Mouse (Mus musculus) right cerebral cortex, adult 18-20 months (tissue): ENCODE measurements around the gene Golga3.

Source experiments
- DNase-seq: peaks from one replicate; pipeline ENCODE4 v3.0.0; 2022; ENCODE audit warnings: mixed read lengths

Gene Golga3

GRCm38 (mm10) chr5:110232346-110232745, 55.8 kb downstream of the Golga3 start:
- DNase-seq, result no peak

GRCm38 (mm10) chr5:110244091-110244490, 67.6 kb downstream of the Golga3 start:
- DNase-seq, result no peak

GRCm38 (mm10) chr5:110266941-110267340, 90.4 kb downstream of the Golga3 start:
- no peak for DNase-seq

GRCm38 (mm10) chr5:110269141-110270101, 92.9 kb downstream of the Golga3 start, which contains the start of gene Pgam5:
TSS of gene Pgam5 (minus strand) at chr5:110269913.
- peak; percentile 88 for DNase-seq

- DNase-seq, result no peak
Observed at GRCm38 (mm10) chr5:110270242-110270641, 93.7 kb downstream of the Golga3 start.

- no peak for DNase-seq
Observed at GRCm38 (mm10) chr5:110274147-110274546, 97.6 kb downstream of the Golga3 start.

GRCm38 (mm10) chr5:110274846-110275245, 98.3 kb downstream of the Golga3 start:
- no peak for DNase-seq
